ENCODE assay signal across 8 mouse cellular contexts in genomic region chr4:44905651-44906271, GRCm38 (mm10).
DNase-seq lines count a peak whose midpoint lies in the region; ATAC-seq and TF ChIP-seq lines count a peak whose summit lies in the region.

No protein-coding gene starts in this region.

- no peak for ATAC-seq in liver, postnatal 0 days
- ATAC-seq in liver, embryonic 12.5 days, result no peak

- no peaks in the 10 kb centered on the region for H3K27me3 ChIP-seq in liver, postnatal 0 days (ENCODE audit: insufficient read depth, low read length)
- H3K27me3 ChIP-seq in liver, embryonic 12.5 days (replicated peaks), result no peaks in the 10 kb centered on the region

- no peak overlapping the region for H3K4me3 ChIP-seq in liver, postnatal 0 days (ENCODE audit: low read depth, low read length)
- H3K4me3 ChIP-seq in liver, embryonic 12.5 days, result no peak overlapping the region

- no peak overlapping the region for H3K4me2 ChIP-seq in liver, postnatal 0 days (ENCODE audit: low read depth, low read length)
- no peak overlapping the region for H3K4me2 ChIP-seq in liver, embryonic 12.5 days

- no peak overlapping the region for H3K9ac ChIP-seq in liver, postnatal 0 days (replicated peaks)
- no peak overlapping the region for H3K9ac ChIP-seq in liver, embryonic 12.5 days

- no peak for DNase-seq in liver, postnatal 0 days
- DNase-seq in liver, result no peak
- peak; percentile 59 for DNase-seq in embryo, embryonic 11 days
- peak; percentile 9 for DNase-seq in lung, postnatal 10 days
- DNase-seq in skeletal muscle tissue, adult 2 months (ENCODE audit: low read depth, low spot score), result peak; percentile 3
- no peak for DNase-seq in gastrocnemius, adult 18-20 months (ENCODE audit: low spot score)
- DNase-seq in right cerebral cortex, postnatal 14 days, result no peak

- H3K27ac ChIP-seq in liver, postnatal 0 days (ENCODE audit: low read depth), result peak overlapping the region; percentile 69
- no peak overlapping the region for H3K27ac ChIP-seq in liver, embryonic 12.5 days

- no peaks in the 10 kb centered on the region for H3K4me1 ChIP-seq in liver, postnatal 0 days (ENCODE audit: insufficient read depth)
- no peaks in the 10 kb centered on the region for H3K4me1 ChIP-seq in liver, embryonic 12.5 days

- no peak for TF ChIP-seq CTCF in liver, postnatal 0 days (IDR thresholded peaks at IDR 0.05; ENCODE audit: low read depth)

- no peaks in the 10 kb centered on the region for H3K9me3 ChIP-seq in liver, postnatal 0 days (ENCODE audit: low read length)
- no peaks in the 10 kb centered on the region for H3K9me3 ChIP-seq in liver, embryonic 12.5 days (replicated peaks)

- WGBS in liver, postnatal 0 days (ENCODE audit: insufficient replicate concordance), result 65% methylated on average over 11 of the region's 11 CpGs
- WGBS in liver, embryonic 12.5 days (ENCODE audit: insufficient replicate concordance), result 64% methylated on average over 11 of the region's 11 CpGs

- TF ChIP-seq EP300 in liver, postnatal 0 days (IDR thresholded peaks at IDR 0.05; ENCODE audit: low read depth), result no peak

- H3K36me3 ChIP-seq in liver, postnatal 0 days (replicated peaks; ENCODE audit: insufficient read depth, low read length), result 0 out of 2 replicates have a peak, but pooled peaks cover 2% of the 10 kb centered on the region
- 0 out of 2 replicates have a peak, but pooled peaks cover 3% of the 10 kb centered on the region for H3K36me3 ChIP-seq in liver, embryonic 12.5 days

Comparison
In these comparisons a context has a peak if more than half of its experiments do, and no peak if none do; other contexts are left out.
1. DNase-seq: peak in embryo, embryonic 11 days (single experiment), lung, postnatal 10 days (single experiment) and skeletal muscle tissue, adult 2 months (single experiment); none in liver, postnatal 0 days (single experiment), liver (single experiment), gastrocnemius, adult 18-20 months (single experiment) and right cerebral cortex, postnatal 14 days (single experiment).